Mouse (Mus musculus): ENCODE results near the gene Bin2.
"Not testable (repeated sequence)": the region's sequence is repeated elsewhere in the genome, so short reads cannot be mapped to it uniquely, and the experiment has no call there.

Gene Bin2

DNA sequence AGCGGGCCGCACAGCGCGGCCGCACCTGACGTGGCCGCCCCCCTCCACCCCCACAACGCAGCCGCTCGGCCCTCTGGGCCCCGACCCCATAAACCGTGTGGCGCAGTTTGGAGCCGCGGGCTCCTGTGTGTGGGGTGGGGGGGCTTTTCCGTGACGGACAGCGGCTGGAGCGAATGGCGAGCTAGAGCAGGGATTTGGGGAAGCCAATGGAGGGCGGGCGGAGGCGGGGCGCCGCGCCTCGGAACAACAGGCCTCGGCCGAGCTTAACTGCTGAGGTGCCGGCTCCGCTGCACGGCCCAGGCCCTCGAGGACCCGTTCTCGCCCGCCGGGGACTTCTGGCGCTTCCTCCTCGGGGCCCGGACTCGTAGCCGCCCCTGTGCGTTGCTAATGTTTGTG is 53.5 kb downstream of the Bin2 start:
- peak; percentile 84 for DNase-seq (ENCODE audit: low spot score)

DNA sequence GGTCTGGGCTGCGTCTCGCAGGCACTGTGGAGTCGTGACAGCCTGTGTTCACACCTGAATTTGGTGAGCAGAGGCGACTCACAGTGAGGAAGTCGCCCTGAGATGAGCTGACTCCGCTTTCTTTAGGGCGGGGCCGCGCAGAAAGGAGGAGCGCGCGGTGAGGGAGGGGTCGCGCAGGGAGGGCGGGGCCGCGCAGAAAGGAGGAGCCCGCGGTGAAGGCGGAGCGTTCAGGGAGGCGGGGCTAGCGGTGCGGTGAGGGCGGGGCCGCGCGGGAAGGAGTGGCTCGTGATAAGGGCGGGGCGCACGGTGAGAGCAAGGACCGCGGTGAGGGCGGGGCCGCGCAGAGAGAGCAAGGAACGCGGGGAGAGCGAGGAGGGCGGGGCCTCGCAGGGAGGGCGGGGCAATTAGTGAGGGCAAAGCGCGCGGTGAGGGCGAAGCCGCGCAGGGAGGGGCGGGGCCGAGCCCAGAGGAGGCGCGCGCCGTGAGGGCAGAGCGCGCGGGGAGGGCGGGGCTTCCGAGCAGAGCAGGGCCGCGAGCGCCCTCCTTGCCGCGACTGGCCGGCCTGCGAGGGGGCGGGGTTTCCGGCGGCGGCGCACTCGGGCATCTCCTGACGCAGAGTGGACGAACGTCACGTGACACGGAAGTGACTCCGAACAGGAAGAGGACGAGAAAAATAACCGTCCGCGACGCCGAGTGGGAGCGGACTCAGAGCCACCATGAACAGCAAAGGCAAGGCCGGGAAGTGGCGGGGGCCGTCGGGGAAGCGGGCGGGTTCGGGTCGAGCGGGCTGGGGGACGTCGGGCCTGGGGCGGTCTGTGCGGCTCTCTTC is 54.1 kb downstream of the Bin2 start, which contains the start of gene Dazap2:
Gene Dazap2 (plus strand): TSS at position 354 of the 829 bp plus-strand sequence.
- DNase-seq (ENCODE audit: low spot score) = peak; percentile 97

DNA sequence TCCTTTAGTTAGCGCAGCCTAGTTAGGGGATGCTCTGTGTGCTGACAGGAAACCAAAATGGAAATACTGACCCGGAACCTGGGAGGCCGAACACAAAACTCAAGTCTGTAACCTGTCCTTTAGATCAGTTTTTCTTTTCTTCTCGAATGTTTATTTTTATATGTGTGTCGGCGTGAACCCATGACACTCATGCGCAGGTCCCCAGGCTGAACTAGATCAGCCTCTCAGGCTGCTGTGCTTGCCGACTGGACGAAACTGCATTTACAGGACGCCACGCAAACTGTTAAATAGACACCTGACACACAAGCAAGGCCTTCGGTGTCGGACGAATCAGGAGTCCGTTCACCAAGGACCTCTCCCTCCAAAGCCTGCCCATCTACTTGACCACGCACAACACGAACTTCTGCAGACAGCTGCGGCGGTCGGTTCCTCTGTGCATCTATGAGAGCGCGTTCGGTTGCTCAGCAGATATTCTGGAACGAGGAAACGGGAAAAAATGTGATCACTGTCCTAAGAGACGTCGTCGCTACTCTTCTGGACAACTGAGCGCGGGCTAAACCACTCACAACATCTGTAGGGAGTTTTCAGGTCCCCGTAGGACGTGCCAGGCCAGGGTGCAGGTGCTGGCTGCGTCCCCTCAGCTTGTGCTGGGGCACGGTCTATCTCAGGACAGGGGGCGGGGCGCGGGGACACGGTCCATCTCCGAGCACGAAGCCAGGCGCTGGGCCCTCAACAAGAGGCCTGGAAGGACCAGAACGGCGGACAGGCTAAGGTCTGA is 54.9 kb downstream of the Bin2 start:
- DNase-seq (ENCODE audit: low spot score) = no peak

DNA sequence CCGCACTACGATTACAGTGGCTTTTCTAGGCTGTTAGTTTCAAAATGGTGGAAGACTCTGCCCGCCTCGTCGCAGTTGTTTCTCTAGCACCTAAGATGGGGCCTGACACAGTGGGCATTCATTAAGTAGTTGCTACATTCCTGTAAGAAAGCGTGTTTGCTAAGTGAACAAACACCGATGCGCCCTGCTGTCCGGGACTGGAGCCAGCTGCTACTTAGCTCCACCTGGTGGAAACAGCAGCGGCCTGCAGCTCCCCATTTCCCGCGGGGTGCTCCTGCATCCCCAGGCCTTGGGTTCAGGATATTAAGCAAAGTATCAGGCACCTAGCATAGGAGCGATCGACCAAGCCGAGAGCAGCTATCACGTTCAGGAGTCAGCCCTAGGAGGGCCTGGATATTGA is 55.8 kb downstream of the Bin2 start:
- DNase-seq (ENCODE audit: low spot score) = peak; percentile 70

DNA sequence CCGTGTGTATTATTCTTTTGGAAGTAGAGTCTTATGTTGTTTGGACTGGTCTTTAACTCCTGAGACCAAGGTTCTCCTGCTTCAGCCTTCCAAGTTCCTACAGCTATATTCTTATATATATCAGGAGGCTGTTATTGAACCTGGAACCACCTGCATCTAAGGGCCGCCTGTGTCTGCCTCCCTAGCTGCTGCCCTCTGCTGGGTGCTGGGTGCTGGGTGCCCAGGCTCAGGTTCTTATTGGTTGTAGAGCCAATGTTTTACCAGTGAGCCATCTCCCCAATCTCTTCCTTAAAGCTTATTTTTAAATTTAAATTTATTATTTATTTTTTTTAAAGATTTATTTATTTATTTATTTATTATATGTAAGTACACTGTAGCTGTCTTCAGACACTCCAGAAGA is 56.9 kb downstream of the Bin2 start:
- DNase-seq (ENCODE audit: low spot score) = no peak

DNA sequence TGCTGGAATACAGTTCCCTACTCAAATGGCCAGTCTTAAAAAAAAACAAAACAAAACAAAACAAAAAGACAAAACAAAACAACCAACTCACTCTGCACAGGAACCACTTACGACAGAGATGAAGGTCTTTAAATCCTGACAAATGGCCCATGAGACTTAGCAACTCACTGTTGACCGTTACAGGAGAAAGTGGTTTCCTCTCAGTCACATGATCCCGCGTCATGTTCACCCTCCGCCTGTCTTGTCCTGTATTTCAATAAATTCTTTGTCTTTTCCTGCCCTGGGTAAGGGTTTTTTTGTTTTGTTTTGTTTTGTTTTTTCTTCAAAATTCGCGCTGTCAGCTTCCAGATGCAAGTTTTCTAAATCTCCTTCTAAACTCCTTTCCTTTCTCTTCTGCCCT is 57.4 kb downstream of the Bin2 start:
- DNase-seq (ENCODE audit: low spot score) = no peak

DNA sequence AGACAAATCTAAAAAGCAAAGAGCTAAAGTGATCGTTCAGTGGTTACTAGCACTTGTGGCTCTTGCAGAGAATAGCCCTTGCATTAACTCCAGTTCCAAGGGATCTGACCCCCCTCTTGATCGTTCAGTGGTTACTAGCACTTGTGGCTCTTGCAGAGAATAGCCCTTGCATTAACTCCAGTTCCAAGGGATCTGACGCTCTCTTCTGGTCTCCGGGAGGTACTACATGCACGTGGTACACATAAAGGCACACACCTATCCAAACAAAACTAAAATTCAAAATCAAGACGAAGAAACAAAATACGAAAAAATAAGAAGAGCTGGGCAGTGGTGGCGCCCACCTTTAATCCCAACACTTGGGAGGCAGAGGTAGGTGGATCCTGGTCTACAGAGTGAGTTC is 62.7 kb downstream of the Bin2 start:
- not testable (repeated sequence) for DNase-seq (ENCODE audit: low spot score)

DNA sequence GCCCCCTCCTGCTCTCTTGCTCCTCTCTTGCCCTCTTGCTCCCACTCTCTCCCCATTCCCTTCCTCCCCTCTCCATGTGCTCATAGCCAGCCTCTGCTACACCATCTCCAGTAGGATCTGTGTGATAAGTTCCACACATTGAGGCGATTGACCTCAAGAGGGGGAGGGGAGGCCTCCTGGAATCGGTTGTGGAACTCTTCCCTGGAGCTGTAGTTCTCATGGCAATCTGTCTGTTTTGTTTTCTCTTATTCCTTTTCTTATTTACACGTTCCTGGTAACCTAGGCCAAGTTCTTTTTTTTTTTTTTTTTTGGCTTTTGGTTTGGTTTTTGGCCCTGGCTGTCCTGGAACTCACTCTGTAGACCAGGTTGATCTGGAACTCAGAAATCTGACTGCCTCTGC is 67.7 kb downstream of the Bin2 start:
- DNase-seq (ENCODE audit: low spot score) = no peak

DNA sequence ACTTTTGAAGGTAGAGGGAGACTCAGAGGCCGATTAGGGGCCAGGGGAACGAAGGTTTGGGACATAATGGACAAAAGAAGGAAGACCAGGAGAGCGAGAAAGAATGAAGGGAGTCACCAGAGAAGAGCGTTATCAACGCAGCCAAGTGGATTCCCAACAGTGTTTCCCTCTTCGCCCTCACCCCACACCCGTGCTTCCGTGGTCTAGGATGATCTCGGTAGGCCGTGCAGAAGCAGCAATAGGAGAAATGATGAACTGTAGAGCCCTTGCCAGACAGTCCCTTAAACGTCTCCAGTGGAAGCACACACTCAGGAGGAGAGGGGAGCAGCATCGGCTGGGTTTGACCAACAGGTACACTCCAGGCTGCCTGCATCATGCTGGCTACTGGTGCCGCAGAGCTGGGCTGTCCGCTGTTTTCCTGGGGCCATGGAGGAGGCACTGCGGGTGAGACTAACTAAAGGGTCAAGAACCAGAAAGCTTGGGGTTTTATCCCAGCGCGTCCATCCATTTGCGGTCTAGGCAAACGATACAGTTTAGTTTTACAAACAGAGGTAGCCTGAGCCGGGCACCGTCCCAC is 68.6 kb downstream of the Bin2 start:
- DNase-seq (ENCODE audit: low spot score) = no peak

DNA sequence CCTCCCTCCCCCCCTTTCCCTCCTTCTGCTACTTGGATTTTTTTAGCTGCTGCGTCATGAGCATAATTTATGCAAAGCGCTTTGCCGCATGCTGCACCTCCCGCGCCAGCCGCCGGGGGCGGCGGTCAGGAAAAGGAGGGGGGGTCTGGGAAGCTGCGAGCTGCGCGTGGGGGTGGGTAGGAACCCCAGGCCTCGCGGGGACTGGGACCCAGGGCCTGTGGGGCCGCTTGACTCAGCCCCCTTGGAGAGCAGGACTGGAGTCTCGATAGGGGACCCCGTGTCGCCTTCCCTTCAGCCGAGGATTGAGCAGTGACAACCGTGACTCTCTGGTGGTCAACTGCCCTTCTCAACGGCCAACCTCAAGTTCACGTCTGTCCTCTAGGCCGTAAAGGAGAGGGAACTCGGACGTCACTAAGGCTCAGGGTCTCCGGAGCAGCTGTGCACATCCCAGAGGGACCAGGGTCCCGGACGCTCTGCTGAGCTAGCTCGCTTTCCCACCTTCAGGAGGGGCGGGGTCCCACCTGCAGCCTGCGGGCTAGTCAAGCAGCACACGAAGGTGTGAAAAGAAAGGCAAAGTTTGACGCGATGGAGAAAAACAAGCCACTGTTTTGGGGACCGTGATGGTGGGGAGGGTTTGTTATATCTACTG is 69.2 kb downstream of the Bin2 start:
- peak; percentile 43 for DNase-seq (ENCODE audit: low spot score)

DNA sequence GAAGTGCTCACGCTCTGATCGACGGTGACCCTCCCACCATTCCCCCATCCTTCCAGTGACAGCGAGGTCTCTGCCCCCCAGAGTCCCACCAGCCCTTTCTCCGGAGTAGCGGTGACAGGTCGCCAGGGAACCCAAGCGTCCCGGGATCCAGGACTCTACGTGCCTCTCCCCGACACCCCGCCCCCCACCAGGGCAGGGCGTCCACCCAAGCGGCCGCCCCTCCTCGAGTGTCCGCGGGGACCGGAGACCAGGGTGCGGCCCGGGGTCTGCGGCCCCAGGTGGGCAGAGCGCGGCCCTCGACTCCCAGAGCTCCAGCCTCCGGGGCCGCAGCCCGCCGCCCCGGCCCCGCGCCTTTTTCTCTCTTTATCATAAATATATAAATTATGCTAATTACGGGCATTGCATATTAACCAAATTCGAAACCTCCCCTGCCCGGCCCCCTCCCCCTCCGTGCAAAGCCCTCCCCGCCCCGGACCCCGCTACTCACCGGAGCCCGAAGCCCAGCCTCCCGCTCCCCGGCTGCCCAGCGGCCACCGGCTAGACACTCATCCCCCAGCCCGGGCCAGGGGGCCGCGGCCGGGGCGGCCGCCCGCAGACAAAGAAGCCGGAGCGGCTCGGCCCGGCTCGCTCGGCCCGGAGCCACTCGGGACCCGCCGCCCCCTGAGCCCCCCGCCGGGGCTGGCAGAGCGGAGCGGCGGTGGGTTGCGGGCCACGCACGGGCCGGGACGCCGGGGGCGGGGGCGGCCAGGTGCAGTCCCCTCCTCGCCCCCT is 69.9 kb downstream of the Bin2 start, which contains the start of gene Pou6f1:
Gene Pou6f1 (minus strand): TSS at position 709 of the 771 bp plus-strand sequence.
- peak; percentile 31 for DNase-seq (ENCODE audit: low spot score)

DNA sequence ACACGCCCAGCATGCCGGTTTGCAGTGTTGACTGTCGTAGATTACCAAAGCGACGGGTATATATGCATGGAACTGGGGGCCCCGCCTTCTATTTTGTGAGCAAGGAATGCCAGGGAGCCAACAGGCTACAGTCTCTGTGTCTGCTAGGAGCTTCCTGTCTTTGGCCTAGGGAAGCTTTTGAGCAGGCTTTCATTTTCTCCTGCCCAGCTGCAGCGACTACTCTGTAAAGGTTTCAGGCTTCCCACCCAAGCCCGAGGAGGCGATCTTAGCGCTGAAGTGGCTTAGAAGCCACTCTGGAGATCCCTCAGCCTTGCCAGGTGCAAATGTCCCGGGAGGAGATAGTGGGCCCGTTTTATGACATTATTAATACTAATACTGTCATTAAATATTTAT is 70.5 kb downstream of the Bin2 start:
- DNase-seq (ENCODE audit: low spot score) = peak; percentile 11

DNA sequence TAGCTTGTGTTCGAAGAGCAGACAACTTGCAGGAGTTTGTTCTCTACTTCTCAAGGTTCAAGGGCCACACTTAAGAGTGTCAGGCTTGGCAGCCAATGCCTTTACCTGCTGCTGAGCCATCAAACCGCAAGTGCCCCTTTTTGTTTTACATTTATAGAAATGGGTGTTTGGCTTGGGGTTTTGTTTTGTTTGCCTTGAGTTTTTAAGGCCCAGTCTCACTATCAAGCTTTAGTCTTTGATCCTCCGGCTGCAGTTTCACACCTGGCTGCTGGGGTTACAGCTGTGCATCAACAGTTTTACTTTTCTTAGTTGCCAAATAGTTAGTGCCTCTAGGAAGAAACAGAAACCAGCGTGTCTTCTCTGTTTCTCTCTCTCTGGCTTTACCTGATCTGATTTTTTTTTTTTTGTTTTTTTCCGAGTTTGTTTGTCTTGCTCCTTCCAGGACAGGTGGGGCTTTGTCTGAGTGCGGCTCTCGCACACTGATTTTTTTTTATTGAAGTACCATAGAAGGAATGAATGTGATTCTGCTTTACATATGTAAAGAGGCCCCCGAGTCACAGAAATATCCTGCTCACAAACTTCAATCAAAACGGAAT is 71.0 kb downstream of the Bin2 start:
- no peak for DNase-seq (ENCODE audit: low spot score)

DNA sequence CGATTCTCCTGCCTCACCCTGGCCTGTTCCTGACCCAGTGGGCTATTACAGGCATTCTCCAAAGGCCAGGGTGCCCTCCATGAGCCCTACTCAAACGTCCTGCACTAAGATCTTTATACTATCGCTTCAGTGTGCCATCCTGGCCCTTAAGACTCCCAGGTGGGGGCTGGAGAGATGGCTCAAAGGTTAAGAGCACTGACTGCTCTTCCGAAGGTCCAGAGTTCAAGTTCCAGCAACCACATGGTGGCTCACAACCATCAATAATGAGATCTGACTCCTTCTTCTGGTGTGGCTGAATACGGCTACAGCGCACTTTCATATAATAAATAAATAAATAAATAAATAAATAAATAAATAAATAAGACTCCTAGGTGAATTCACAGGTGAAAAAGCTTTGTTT is 76.5 kb downstream of the Bin2 start:
- no peak for DNase-seq (ENCODE audit: low spot score)
